Mouse (Mus musculus) liver, embryonic 11.5 days (tissue): Measurements from ENCODE around the gene Olfr316. TPM values are rescaled to one million over a fixed set of nuclear protein-coding genes. Genes with fewer than 3 reads are reported as not detected.
"Not testable (repeated sequence)": the region's sequence is repeated elsewhere in the genome, so short reads cannot be mapped to it uniquely, and the experiment has no call there.

Experiments used
- ATAC-seq: fragments of 200-750 bp; cut with Nextera tagmentation; replicated peaks from 2 replicates; pipeline ENCODE4 v1.8.0; 2017; ENCODE audit warnings: moderate number of reproducible peaks, mild to moderate bottlenecking, moderate TSS enrichment, moderate library complexity; ENCODE audit not compliant: low FRiP score
- DNase-seq: peaks from one replicate; pipeline ENCODE4 v3.0.0-alpha.2; 2017; ENCODE audit warnings: low spot score
- H3K27ac ChIP-seq: fragments of 300-500 bp; sonication (generic); 2 replicates; pipeline ENCODE4 v1.5.1; 2014; ENCODE audit warnings: mild to moderate bottlenecking, low read depth, low read length, control low read depth
- H3K27me3 ChIP-seq: fragments of 300-500 bp; sonication (generic); replicated peaks from 2 replicates; pipeline ENCODE4 v1.6.1; 2014; ENCODE audit warnings: low read length, mixed read lengths; ENCODE audit not compliant: control insufficient read depth, insufficient read depth
- H3K36me3 ChIP-seq: fragments of 300-500 bp; sonication (generic); 2 replicates; pipeline ENCODE4 v1.6.1; 2014; ENCODE audit warnings: mild to moderate bottlenecking, low read length, moderate library complexity, mixed read lengths; ENCODE audit not compliant: control insufficient read depth, insufficient read depth
- H3K4me1 ChIP-seq: fragments of 300-500 bp; sonication (generic); replicated peaks from 2 replicates; pipeline ENCODE4 v1.6.1; 2014; ENCODE audit warnings: low read length, mixed read lengths; ENCODE audit not compliant: control insufficient read depth, insufficient read depth
- H3K4me2 ChIP-seq: fragments of 300-500 bp; sonication (generic); 2 replicates; pipeline ENCODE4 v1.6.1; 2014; ENCODE audit warnings: mild to moderate bottlenecking, control low read depth, moderate library complexity
- H3K4me3 ChIP-seq: fragments of 300-500 bp; sonication (generic); 2 replicates; pipeline ENCODE4 v1.5.1; 2014; ENCODE audit warnings: low read depth, low read length, control low read depth
- H3K9ac ChIP-seq: fragments of 300-500 bp; sonication (generic); 2 replicates; pipeline ENCODE4 v1.6.1; 2014; ENCODE audit warnings: low read depth, low read length, control low read depth
- H3K9me3 ChIP-seq: fragments of 300-500 bp; sonication (generic); 2 replicates; pipeline ENCODE4 v1.6.1; 2016; ENCODE audit warnings: low read length, inconsistent platforms, mixed read lengths; ENCODE audit not compliant: control insufficient read depth
- WGBS: fragments of 180-500 bp; shearing (Covaris S2); extraction: QIAGEN DNeasy Blood & Tissue Kit; methylation state at CpG from one replicate; pipeline ENCODE4 v1.1.7; 2014; 5-methylcytosine and 5-hydroxymethylcytosine counted together
- polyA plus RNA-seq: library from polyadenylated mRNA; unstranded; fragments of >200 nt; fragmentation: Nextera tagmentation; extraction: Ambion mirVana; gene quantifications from 2 replicates; pipeline ENCODE4 v1.2.1, GENCODE M21; 2014

Olfr316 gene
- polyA plus RNA-seq, result not detected in 2 replicates

DNA sequence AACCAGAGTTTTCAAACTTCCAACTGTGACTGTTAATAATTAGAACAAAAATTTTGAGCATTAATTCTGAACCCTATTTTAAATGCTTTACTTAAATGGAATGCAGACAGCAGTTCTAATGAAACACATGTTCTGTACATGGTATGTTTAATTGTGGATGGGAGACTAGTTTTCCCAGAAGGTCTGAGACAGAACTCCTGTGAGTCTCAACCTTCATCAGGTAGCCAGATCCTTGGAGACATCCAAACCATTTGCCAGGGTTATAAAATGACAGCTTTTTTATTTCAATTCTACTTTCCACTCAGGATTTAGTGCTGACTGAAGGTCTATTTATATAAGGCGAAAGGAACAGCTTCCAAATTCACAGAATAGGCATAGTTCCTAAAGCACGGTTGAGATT, at the start of gene Olfr316:
Gene Olfr316 (plus strand): TSS at position 301 of the 400 bp plus-strand sequence.
- Histone ChIP-seq H3K4me2 (no peak within 1 kb of the TSS), H3K27ac (no peak within 1 kb of the TSS), H3K27me3 (no peaks in the 10 kb centered on the region), H3K36me3 (no peaks in the 10 kb centered on the region), H3K4me3 (no peak within 1 kb of the TSS), H3K4me1 (no peaks in the 10 kb centered on the region), H3K9me3 (no peaks in the 10 kb centered on the region), H3K9ac (no peak within 1 kb of the TSS)
- DNase-seq (no peak), ATAC-seq (no peak)
- 84% methylated on average over 2 of the region's 2 CpGs for WGBS

- no peaks in the 10 kb centered on the region for H3K4me1 ChIP-seq
- H3K27ac ChIP-seq, result no peak overlapping the region
- H3K36me3 ChIP-seq, result no peaks in the 10 kb centered on the region
- no peaks in the 10 kb centered on the region for H3K27me3 ChIP-seq
- WGBS, result 74% methylated on average over 11 of the region's 11 CpGs
- H3K9ac ChIP-seq, result no peak overlapping the region
- no peak overlapping the region for H3K4me2 ChIP-seq
- no peaks in the 10 kb centered on the region for H3K9me3 ChIP-seq
- H3K4me3 ChIP-seq, result no peak overlapping the region
- ATAC-seq (no peak), DNase-seq (no peak)
Measured at GRCm38 (mm10) chr11:58709086-58709485, 43.4 kb upstream of the Olfr316 start.

DNA sequence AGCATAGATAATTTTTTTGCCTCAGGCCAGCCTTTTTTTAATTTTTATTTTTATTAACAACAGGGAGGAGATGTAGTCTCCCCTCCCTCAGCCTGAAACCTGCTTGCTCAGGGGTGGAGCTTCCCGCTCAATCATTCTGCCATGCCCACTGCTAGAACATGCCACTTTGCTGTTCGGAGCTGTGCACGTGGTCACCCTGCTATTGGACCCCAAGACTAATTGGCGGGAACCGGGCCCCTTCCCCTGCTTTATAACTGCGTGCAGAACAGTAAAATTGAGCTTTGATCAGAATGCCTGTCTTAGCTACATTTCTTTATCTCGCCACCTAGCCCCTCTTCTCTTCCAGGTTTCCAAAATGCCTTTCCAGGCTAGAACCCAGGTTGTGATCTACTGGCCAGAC, 34.8 kb upstream of the Olfr316 start:
- ATAC-seq, H3K27me3 ChIP-seq, H3K27ac ChIP-seq, DNase-seq, H3K9me3 ChIP-seq, H3K9ac ChIP-seq, H3K4me2 ChIP-seq, H3K4me3 ChIP-seq, H3K36me3 ChIP-seq, H3K4me1 ChIP-seq: not testable (repeated sequence)
- WGBS, result 88% methylated on average over 6 of the region's 7 CpGs

GRCm38 (mm10) chr11:58719701-58720100, 32.8 kb upstream of the Olfr316 start:
- Histone ChIP-seq H3K9me3 (no peaks in the 10 kb centered on the region), H3K36me3 (no peaks in the 10 kb centered on the region), H3K27ac (no peak overlapping the region), H3K4me1 (no peaks in the 10 kb centered on the region), H3K27me3 (no peaks in the 10 kb centered on the region), H3K9ac (no peak overlapping the region), H3K4me2 (no peak overlapping the region), H3K4me3 (no peak overlapping the region)
- 82% methylated on average over 4 of the region's 4 CpGs for WGBS
- DNase-seq (no peak), ATAC-seq (no peak)

DNA sequence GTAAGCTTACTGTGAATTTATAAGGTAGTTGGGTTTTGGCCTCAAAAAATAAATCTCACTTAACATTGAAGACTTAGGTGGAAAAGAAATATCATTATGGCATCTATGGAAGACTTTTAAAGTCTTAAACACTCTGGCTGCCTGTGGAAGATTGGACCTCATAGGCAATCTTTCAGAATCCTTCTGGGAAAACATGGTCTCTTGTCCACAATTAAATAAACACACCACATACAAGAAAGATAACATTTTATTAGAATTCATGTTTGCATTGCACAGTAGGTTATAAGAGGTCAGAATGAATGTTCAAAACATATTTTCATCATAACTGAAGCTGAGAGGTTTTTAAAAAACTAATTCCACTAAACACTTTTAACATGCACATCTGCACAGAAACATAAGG, 28.6 kb upstream of the Olfr316 start, which contains the start of gene Olfr318:
Gene Olfr318 (minus strand): TSS at position 101 of the 400 bp plus-strand sequence.
- Histone ChIP-seq H3K9me3 (no peaks in the 10 kb centered on the region), H3K27ac (no peak within 1 kb of the TSS), H3K36me3 (no peaks in the 10 kb centered on the region), H3K9ac (no peak within 1 kb of the TSS), H3K4me2 (no peak within 1 kb of the TSS), H3K4me3 (no peak within 1 kb of the TSS), H3K4me1 (no peaks in the 10 kb centered on the region), H3K27me3 (no peaks in the 10 kb centered on the region)
- ATAC-seq (no peak), DNase-seq (no peak)

DNA sequence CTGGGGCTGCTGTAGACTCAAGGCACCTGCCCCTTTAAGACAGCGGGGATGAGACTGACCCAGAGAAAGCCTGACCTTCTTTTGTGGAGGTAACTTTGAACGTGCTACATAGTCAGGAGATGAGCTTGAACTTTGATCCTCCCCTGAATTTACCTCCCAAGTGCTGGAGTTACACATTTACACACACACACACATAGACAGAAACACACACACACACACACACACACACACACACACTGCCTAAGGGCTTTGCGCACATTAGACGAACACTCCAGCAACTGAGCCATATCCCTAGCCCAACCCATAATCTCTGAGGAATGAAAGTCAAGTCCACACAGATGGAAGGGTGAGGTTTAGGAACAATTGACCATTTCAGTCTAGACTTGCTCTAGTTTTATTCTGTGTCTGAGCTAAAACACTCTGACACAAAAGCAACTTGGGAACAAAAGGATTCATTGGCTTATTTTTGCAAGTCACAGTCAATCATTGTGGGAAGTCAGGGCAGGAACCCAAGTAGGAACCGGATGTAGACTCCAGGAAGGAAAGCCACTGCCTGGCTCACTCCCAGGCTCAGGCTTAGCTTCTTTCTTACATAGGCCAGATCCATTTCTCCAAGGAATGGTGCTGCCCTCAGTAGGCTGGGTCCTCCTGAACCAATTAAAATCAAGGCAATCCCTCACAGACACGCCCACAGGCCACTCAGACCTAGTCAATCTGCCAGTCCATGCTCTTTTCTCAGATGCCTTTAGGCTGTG, 24.5 kb upstream of the Olfr316 start:
- H3K4me2 ChIP-seq, H3K9ac ChIP-seq, DNase-seq, H3K27ac ChIP-seq, H3K4me1 ChIP-seq, ATAC-seq, H3K36me3 ChIP-seq, H3K27me3 ChIP-seq, H3K9me3 ChIP-seq, H3K4me3 ChIP-seq: not testable (repeated sequence)
- WGBS, result 79% methylated on average over 6 of the region's 6 CpGs

- 63% methylated on average over 3 of the region's 3 CpGs for WGBS
- Histone ChIP-seq H3K9me3 (no peaks in the 10 kb centered on the region), H3K4me1 (no peaks in the 10 kb centered on the region), H3K27me3 (no peaks in the 10 kb centered on the region), H3K27ac (no peak overlapping the region), H3K9ac (no peak overlapping the region), H3K4me3 (no peak overlapping the region), H3K36me3 (no peaks in the 10 kb centered on the region), H3K4me2 (no peak overlapping the region)
- DNase-seq, result no peak
- ATAC-seq, result no peak
Measured at GRCm38 (mm10) chr11:58733372-58733771, 19.2 kb upstream of the Olfr316 start.

GRCm38 (mm10) chr11:58738792-58739262, 13.7 kb upstream of the Olfr316 start, which contains the start of gene Olfr317:
TSS of gene Olfr317 (minus strand) at chr11:58739212.
- WGBS, result 64% methylated on average over 4 of the region's 4 CpGs
- Histone ChIP-seq H3K36me3 (no peaks in the 10 kb centered on the region), H3K4me2 (no peak within 1 kb of the TSS), H3K9me3 (no peaks in the 10 kb centered on the region), H3K27me3 (no peaks in the 10 kb centered on the region), H3K27ac (no peak within 1 kb of the TSS), H3K9ac (no peak within 1 kb of the TSS), H3K4me1 (no peaks in the 10 kb centered on the region), H3K4me3 (no peak within 1 kb of the TSS)
- DNase-seq (no peak), ATAC-seq (no peak)

GRCm38 (mm10) chr11:58751096-58751495, 1.4 kb upstream of the Olfr316 start:
- not testable (repeated sequence) for H3K9me3 ChIP-seq, H3K27ac ChIP-seq, H3K4me3 ChIP-seq, ATAC-seq, H3K9ac ChIP-seq, H3K4me2 ChIP-seq, H3K36me3 ChIP-seq, DNase-seq, H3K27me3 ChIP-seq, H3K4me1 ChIP-seq
- 84% methylated on average over 18 of the region's 18 CpGs for WGBS
